Comparison of ENCODE assay signal across 11 mouse cellular contexts in the genomic region with DNA sequence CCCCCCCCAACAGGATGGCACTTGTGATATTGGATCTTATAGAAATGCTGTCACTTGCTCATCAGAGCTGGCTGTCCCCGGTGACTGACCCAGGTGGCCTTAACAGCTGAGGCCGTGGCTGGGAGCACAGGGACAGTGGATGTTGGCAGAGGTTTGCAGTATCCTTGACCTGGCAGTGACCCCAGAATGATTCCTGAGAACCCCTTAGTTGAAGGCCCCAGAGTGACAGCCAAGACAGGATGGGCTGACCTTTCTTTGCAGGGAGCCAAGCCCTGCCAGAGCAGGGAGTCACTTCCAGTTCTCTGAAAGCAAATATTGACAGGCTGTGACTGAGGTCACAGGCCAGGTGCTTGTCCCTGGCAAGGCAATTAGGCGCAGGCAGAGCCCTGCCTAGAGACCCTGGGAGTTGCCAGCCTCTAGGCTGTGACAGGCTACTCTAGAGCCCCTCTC. TPM values are rescaled to one million over a fixed set of nuclear protein-coding genes. Genes with fewer than 3 reads are reported as not detected.
DNase-seq lines count a peak whose midpoint lies in the region; ATAC-seq and TF ChIP-seq lines count a peak whose summit lies in the region.
"Had no signal": no experiment of that assay in that cellular context is flagged by ENCODE, and none has a peak within 500 bp of the region (broad histone marks: within the 10 kb centered on the region; RNA-seq: fewer than 3 reads in every experiment).

No protein-coding gene starts in this region.

- peak; percentile 44 for ATAC-seq in lung, postnatal 0 days
- peak; percentile 21; the same call in 1 of the 2 replicates for ATAC-seq in intestine, embryonic 14.5 days (replicated peaks; ENCODE audit: low FRiP score, low TSS enrichment, low read depth)
- ATAC-seq in forebrain, embryonic 13.5 days, result no peak

- no peak overlapping the region for H3K4me2 ChIP-seq in lung, postnatal 0 days (replicated peaks; ENCODE audit: low read depth, low read length)
- H3K4me2 ChIP-seq in intestine, embryonic 14.5 days (ENCODE audit: low read length), result no peak overlapping the region
- no peak overlapping the region for H3K4me2 ChIP-seq in forebrain, embryonic 13.5 days
- H3K4me2 ChIP-seq: hindbrain, embryonic 15.5 days; limb, embryonic 12.5 days had no signal

- no peak for TF ChIP-seq CTCF in lung, postnatal 0 days (IDR thresholded peaks at IDR 0.05)
- no peak for TF ChIP-seq CTCF in layer of hippocampus, adult 2 months (conservative IDR thresholded peaks at IDR 0.05)

- no peaks in the 10 kb centered on the region for H3K4me1 ChIP-seq in lung, postnatal 0 days (ENCODE audit: insufficient read depth, low read depth, low read length)
- peaks cover 4% of the 10 kb centered on the region for H3K4me1 ChIP-seq in intestine, embryonic 14.5 days (replicated peaks; ENCODE audit: control insufficient read depth, insufficient read depth, low read length)
- H3K4me1 ChIP-seq in forebrain, embryonic 13.5 days, result no peaks in the 10 kb centered on the region
- H3K4me1 ChIP-seq: hindbrain, embryonic 15.5 days had no signal

- no peak overlapping the region for H3K27ac ChIP-seq in lung, postnatal 0 days (ENCODE audit: low read length)
- H3K27ac ChIP-seq in intestine, embryonic 14.5 days (ENCODE audit: low read depth), result no peak overlapping the region
- no peak overlapping the region for H3K27ac ChIP-seq in layer of hippocampus, adult 2 months
- no peak overlapping the region for H3K27ac ChIP-seq in forebrain, embryonic 13.5 days
- H3K27ac ChIP-seq: hindbrain, embryonic 15.5 days; limb, embryonic 12.5 days had no signal

- WGBS in lung, postnatal 0 days, result 33% methylated on average over 3 of the region's 3 CpGs
- 43% methylated on average over 3 of the region's 3 CpGs for WGBS in intestine, embryonic 14.5 days
- WGBS in forebrain, embryonic 13.5 days, result 88% methylated on average over 3 of the region's 3 CpGs

- H3K27me3 ChIP-seq in lung, postnatal 0 days (replicated peaks; ENCODE audit: insufficient read depth, low read length), result no peaks in the 10 kb centered on the region
- H3K27me3 ChIP-seq in intestine, embryonic 14.5 days (replicated peaks; ENCODE audit: control insufficient read depth, insufficient read depth, low read length), result no peaks in the 10 kb centered on the region
- H3K27me3 ChIP-seq in forebrain, embryonic 13.5 days, result no peaks in the 10 kb centered on the region
- H3K27me3 ChIP-seq: hindbrain, embryonic 15.5 days; limb, embryonic 12.5 days had no signal

- no peak for TF ChIP-seq EP300 in lung, postnatal 0 days (IDR thresholded peaks at IDR 0.05)

- H3K36me3 ChIP-seq in lung, postnatal 0 days (ENCODE audit: insufficient read depth, low read length), result no peaks in the 10 kb centered on the region; the same call in 1 of the 2 replicates
- H3K36me3 ChIP-seq in intestine, embryonic 14.5 days (ENCODE audit: control insufficient read depth, insufficient read depth, low read length), result peaks cover 26% of the 10 kb centered on the region
- H3K36me3 ChIP-seq in forebrain, embryonic 13.5 days (ENCODE audit: poor library complexity, severe bottlenecking), result peaks cover 33% of the 10 kb centered on the region

- no peak overlapping the region for H3K4me3 ChIP-seq in lung, postnatal 0 days (ENCODE audit: low read depth, low read length)
- H3K4me3 ChIP-seq in intestine, embryonic 14.5 days (ENCODE audit: low read depth, low read length), result no peak overlapping the region
- no peak overlapping the region for H3K4me3 ChIP-seq in layer of hippocampus, adult 2 months
- H3K4me3 ChIP-seq in forebrain, embryonic 13.5 days, result no peak overlapping the region
- H3K4me3 ChIP-seq: hindbrain, embryonic 15.5 days; limb, embryonic 12.5 days had no signal

- H3K9ac ChIP-seq in lung, postnatal 0 days (replicated peaks; ENCODE audit: low read depth), result no peak overlapping the region
- no peak overlapping the region for H3K9ac ChIP-seq in intestine, embryonic 14.5 days (ENCODE audit: low read length)
- H3K9ac ChIP-seq in forebrain, embryonic 13.5 days, result no peak overlapping the region
- H3K9ac ChIP-seq: hindbrain, embryonic 15.5 days; limb, embryonic 12.5 days had no signal

- H3K9me3 ChIP-seq in lung, postnatal 0 days (ENCODE audit: low read length), result no peaks in the 10 kb centered on the region
- H3K9me3 ChIP-seq in intestine, embryonic 14.5 days (ENCODE audit: control insufficient read depth, low read length), result no peaks in the 10 kb centered on the region
- H3K9me3 ChIP-seq in forebrain, embryonic 13.5 days (replicated peaks), result no peaks in the 10 kb centered on the region
- H3K9me3 ChIP-seq: hindbrain, embryonic 15.5 days; limb, embryonic 12.5 days had no signal

- DNase-seq in embryo, embryonic 10.5 days (ENCODE audit: low spot score), result peak; percentile 31
- no peak for DNase-seq in embryo, embryonic 10 days (ENCODE audit: low spot score)
- DNase-seq in lung, postnatal 0 days (ENCODE audit: low spot score), result peak; percentile 25
- DNase-seq in lung, postnatal 10 days, result no peak
- DNase-seq in intestine, embryonic 14.5 days (ENCODE audit: low spot score), result no peak
- peak; percentile 97 for DNase-seq in skeletal muscle tissue, adult 2 months (ENCODE audit: low read depth, low spot score)
- no peak for DNase-seq in layer of hippocampus, adult 2 months (ENCODE audit: low spot score in 2 of 2)
- DNase-seq: thymus, postnatal 14 days had no signal

RNA-seq across cellular contexts. Expression of a gene that starts 29.5 kb away (rescaled TPM):
- polyA plus RNA-seq in lung, postnatal 0 days (2015; fragmentation: Nextera tagmentation; extraction: Ambion mirVana), result 79.5 and 90.5 TPM in 2 replicates
- 69.6 and 81.1 TPM in 2 replicates for polyA plus RNA-seq in intestine, embryonic 14.5 days (2014; fragmentation: Nextera tagmentation; extraction: Ambion mirVana)
- 10 to 100 TPM; 65.1 to 66.1 TPM for total RNA-seq in layer of hippocampus, adult 2 months (2021)
- 148 and 168 TPM in 2 replicates for polyA plus RNA-seq in forebrain, embryonic 13.5 days (2015; fragmentation: Nextera tagmentation; extraction: Ambion mirVana)

RNA-seq across cellular contexts. Expression of a gene that starts 29.7 kb away (rescaled TPM):
- 9.8 and 10.7 TPM in 2 replicates for polyA plus RNA-seq in lung, postnatal 0 days (2015; fragmentation: Nextera tagmentation; extraction: Ambion mirVana)
- 6.8 and 7.4 TPM in 2 replicates for polyA plus RNA-seq in intestine, embryonic 14.5 days (2014; fragmentation: Nextera tagmentation; extraction: Ambion mirVana)
- 10 to 100 TPM; 79.7 to 81.8 TPM for total RNA-seq in layer of hippocampus, adult 2 months (2021)
- polyA plus RNA-seq in forebrain, embryonic 13.5 days (2015; fragmentation: Nextera tagmentation; extraction: Ambion mirVana), result 21.3 and 22.9 TPM in 2 replicates

Comparison
In these comparisons a context has a peak if more than half of its experiments do, and no peak if none do; other contexts are left out.
1. DNase-seq: peak in embryo, embryonic 10.5 days (single experiment), lung, postnatal 0 days (single experiment) and skeletal muscle tissue, adult 2 months (single experiment); none in embryo, embryonic 10 days (single experiment), lung, postnatal 10 days (single experiment), intestine, embryonic 14.5 days (single experiment) and layer of hippocampus, adult 2 months (0 of 2).